Mouse (Mus musculus): ENCODE data around the gene D330045A20Rik.
A peak's percentile ranks its signal among the peaks of the same experiment; 100 is the strongest.
"Not testable (repeated sequence)": the region's sequence is repeated elsewhere in the genome, so short reads cannot be mapped to it uniquely, and the experiment has no call there.

Gene D330045A20Rik

DNA sequence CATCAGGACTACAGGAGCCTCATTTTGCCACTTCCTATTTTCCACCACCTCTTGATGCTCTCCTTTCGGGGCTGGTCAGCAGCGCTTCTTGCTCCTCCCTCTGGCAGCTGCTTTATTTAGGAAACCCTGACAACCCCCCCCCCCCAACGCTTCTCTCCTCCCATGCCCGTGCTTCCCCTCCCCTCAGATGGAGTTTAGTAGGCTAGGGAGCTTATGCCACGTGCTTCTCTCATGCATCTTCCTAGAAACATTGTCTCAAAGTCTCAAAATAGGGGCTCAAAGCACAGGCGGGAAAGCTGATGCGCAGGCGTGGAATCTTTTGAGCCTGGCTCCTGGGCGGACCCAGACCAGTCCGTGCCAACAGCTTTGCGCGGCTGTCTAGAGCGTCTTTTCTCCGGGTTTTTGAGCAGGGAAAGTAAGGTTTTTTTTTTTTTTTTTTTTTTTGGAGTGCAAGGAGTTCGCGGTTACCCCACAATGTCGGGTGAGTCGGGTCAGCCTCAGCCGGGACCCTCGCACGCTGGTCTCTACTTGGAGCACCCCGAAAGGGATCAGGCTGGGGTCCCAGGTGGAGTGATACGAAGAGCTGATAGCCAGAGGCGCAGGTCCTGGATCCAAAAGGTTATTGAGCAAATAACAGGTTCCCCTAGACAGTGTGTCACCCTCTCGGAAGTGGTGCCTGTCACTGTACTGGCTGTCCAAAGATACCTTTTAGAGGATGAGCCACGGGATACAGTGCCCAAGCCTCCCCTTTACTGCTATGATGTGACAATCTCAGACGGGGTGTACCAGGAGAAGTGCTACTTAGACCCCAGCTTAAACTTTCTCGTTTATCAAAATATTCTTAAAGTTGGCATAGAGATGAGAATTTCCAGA lies at the start of gene D330045A20Rik:
Gene D330045A20Rik (plus strand): TSS at position 346 of the 873 bp plus-strand sequence.
- DNase-seq: peak; percentile 8

DNA sequence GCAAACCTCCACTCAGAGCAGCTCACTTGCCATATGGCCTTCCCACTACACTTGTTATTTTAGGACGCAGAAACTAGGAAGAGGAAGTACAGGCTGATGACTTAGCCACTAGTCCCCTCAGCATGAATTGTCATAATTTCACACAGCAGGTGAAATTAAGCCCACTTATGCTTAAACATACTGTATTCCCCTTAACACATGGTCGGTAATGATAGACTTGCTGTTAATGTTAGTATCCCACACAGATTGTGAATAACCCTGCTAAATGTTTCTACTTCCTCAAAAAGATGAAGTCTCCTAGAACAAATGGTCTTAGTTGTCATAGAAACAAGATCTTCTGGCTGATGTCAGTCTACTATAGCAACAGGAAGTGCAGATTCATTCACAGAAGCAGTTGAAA lies 47.6 kb upstream of the D330045A20Rik start:
- DNase-seq: no peak

- DNase-seq: no peak
Measured at GRCm38 (mm10) chrX:139435202-139435601, 45.0 kb upstream of the D330045A20Rik start.

DNA sequence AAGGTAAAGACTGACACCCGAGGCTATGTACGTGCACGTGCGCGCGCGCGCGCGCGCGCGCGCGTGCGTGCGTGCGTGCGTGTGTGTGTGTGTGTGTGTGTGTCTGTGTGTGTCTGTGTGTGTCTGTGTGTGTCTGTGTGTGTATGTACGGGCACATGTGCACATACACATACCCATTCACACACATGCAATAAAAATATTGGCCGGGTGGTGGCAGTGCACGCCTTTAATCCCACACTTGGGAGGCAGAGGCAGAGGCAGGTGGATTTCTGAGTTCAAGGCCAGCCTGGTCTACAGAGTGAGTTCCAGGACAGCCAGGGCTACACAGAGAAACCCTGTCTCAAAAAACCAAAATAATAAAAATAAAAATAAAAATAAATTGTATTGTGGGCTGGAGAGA lies 39.1 kb upstream of the D330045A20Rik start:
- DNase-seq: not testable (repeated sequence)

GRCm38 (mm10) chrX:139456812-139457211 lies 23.4 kb upstream of the D330045A20Rik start:
- no peak for DNase-seq

GRCm38 (mm10) chrX:139482083-139482482 lies 1.9 kb downstream of the D330045A20Rik start:
- no peak for DNase-seq

- DNase-seq: no peak
Measured at GRCm38 (mm10) chrX:139484974-139485373, 4.8 kb downstream of the D330045A20Rik start.

- DNase-seq: no peak
Measured at GRCm38 (mm10) chrX:139516156-139516555, 36.0 kb downstream of the D330045A20Rik start.

DNA sequence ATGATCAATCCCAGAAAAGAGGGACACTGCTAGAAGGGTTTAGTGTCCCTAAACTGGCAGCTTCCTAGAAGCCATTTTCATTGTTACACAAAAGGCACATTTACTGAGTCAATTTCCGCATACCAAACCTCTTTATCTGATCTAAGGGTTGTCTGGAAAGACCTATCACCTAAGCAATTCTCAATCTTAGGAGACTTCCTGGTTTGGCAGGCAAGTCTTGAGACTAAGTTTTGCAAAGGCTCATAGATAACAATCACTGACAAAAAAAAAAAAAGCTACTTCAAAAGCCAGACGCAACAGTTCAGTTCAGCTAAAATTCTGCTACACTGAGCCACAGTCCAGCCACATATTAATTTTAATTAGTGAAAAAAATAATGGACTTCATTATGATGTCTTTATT lies 39.1 kb downstream of the D330045A20Rik start:
- DNase-seq: no peak

- no peak for DNase-seq
Measured at GRCm38 (mm10) chrX:139524303-139525091, 44.3 kb downstream of the D330045A20Rik start.

- DNase-seq: no peak
Measured at GRCm38 (mm10) chrX:139525724-139526123, 45.6 kb downstream of the D330045A20Rik start.

DNA sequence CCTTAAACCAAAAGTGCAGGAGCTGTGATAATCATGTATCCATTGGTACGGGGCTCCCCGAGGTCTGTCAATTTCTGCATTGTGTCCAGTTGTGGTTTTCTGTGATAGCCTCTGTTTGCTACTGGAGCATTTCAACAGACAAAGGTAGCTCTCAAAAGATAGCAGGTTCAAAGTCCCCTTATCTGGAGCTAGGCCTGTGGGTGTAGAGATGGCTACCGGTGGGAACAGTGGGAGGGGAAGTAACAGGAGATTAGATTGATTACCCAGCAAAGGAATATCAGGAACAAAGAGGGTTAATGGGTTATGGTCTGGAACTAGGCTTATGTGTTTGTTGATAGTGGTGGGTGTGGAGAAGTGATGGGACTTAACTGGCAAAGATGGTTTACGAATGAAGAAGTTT lies 46.8 kb downstream of the D330045A20Rik start:
- DNase-seq: no peak

DNA sequence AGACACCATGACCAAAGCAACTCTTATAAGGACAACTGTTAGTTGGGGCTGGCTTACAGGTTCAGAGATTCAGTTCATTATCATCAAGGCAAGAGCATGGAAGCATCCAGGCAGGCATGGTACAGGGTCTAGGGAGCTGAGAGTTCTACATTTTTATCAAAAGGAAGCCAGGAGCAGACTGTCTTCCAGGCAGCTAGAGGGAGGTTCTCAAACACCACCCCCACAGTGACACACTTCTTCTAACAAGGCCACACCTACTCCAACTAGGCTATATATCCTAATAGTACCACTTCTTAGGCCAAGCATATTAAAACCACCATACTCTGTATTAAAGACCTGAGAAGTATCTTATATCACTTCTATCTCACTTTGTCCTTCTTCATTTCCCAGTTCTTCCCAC lies 49.5 kb downstream of the D330045A20Rik start:
- DNase-seq: no peak

DNA sequence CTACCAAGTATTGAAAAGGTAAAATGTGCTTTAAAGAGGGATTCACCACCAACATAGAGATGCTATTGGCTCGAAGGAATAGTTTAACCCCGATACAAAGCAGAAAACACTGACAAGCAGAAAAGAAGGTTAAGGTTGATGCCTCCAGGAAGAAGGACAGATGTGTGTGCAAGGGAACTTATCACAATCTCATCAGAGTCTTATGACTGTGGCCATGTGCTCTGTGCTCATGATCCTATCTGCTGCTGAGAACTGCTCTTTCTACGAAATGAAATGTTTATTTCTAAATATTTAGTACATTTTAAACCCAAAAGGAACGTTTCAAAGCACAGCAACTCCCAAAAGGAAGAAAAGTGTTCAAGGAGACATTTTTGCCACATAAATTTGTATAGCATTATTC lies 52.1 kb downstream of the D330045A20Rik start:
- DNase-seq: no peak

GRCm38 (mm10) chrX:139537641-139538397 lies 57.7 kb downstream of the D330045A20Rik start:
- DNase-seq: no peak

GRCm38 (mm10) chrX:139543726-139544125 lies 63.6 kb downstream of the D330045A20Rik start:
- DNase-seq: no peak

GRCm38 (mm10) chrX:139550456-139550855 lies 70.3 kb downstream of the D330045A20Rik start:
- no peak for DNase-seq

- DNase-seq: no peak
Measured at GRCm38 (mm10) chrX:139552090-139552489, 71.9 kb downstream of the D330045A20Rik start.

DNA sequence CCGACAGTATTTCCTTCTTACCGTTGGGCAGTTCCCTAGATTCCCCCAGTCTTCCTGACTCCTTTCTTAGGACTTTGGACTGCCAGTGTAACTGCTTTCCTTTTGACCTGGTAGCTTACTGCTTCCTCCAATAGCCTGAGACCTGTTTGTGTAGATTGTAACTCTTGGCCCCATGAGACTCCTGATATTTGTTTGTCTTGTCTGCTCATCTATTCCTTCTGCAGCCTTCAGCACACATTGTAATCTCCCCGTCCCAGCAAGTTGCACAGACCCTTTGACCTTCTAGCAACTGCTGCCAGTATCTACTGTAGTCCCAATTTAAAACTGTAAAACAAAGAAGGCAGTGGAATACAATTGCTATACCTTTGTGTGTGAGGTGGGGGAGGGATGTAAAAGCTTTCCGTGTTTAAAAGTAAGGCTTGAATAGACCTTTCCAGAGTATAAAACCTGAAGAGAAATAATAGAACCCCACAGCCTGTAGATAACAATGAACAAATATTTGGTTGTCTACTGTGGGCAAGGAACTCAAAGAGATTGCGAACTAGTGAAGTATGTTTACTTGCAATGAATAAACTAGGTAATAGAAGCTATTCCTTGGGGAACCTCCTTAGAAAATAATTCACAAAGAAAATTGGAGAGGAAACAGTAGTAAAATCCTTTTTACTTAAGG lies 82.2 kb downstream of the D330045A20Rik start:
- no peak for DNase-seq

DNA sequence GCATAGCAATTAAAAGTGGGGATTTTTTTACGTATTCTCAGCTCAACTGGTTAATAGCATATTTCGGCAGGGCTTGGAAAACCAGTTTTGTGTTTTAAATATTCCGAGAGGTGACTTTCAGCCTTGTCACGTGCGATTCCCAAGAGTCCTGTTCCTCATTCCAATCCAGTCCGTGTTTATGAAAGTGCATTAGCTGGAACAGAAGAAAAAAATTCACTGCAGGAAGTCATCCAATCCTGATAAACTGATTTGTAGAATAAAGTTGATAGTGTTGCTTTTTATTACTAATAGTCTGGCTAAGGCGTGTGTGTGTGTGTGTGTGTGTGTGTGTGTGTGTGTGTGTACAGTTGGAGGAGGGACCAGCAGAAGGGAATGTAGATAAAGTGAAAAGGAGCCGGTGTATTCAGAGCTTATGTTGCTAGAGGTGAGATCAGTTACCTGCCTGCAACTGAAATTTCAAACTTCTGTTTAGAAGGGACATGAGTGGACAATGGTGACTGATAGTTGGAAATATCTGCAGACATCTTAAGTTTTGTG lies 82.8 kb downstream of the D330045A20Rik start, which contains the start of gene Rnf128:
Gene Rnf128 (plus strand): TSS at position 392 of the 537 bp plus-strand sequence.
- DNase-seq: no peak

DNA sequence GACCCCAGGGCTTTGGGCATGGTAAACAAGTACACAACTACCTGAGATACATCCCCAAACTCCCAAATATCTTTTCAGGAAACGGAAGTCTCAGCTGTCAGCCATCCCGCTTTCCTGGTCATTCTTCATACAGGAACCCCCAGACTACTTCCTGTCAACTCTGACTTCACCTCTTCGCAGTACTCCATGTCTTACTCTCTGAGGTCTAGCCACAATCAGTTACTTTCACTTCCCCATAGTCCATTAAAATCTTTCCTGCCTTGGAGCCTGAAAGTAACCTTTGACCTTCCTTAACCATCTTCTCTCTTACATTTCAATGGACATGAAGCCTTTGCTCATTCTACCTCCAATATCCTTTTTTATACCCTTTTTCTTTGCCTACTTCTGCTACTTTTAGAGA lies 89.9 kb downstream of the D330045A20Rik start:
- DNase-seq: no peak

- no peak for DNase-seq
Measured at GRCm38 (mm10) chrX:139578649-139579278, 98.6 kb downstream of the D330045A20Rik start.
